Mouse (Mus musculus) urinary bladder, adult 18-20 months (tissue): ENCODE results near the gene Gm20696.
A peak's percentile ranks its signal among the peaks of the same experiment; 100 is the strongest.

Experiments used
- DNase-seq, 2 experiments: peaks; one replicate each; pipeline ENCODE4 v3.0.0; 2022; ENCODE audit warnings: low spot score in 2 of 2, mixed read lengths in 2 of 2

Gene Gm20696

DNA sequence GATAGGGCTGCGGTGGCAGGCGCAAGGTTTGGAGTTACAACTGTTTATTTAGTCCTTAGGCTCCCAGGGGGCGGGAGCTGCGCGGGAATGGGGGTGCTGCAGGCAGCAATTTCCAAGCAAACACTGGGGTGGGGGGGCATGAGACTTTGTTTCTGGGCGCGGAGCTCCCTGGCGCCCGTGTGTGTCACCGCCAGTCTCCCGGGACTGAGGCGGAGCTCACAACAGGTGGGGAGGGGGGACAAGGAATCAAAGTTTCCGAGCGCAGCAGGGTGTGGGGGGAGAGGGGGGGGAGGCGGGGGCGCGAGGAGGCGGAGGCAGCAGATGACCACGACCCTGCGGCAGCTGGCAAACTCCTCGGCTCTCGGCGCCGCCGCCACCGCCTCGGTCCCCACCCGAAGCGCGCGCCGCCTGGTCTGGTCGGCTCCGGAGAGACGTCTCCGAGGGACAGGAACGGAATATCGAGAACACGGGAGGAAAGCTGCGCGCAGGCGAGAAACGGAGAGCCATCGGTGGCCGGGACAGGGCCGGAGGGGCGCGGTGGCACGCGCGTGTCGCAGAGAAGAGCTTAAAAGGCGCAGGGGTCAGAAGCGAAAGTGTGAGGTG is 145.5 kb downstream of the Gm20696 start:
- peak; percentile 39 to 50 for DNase-seq

DNA sequence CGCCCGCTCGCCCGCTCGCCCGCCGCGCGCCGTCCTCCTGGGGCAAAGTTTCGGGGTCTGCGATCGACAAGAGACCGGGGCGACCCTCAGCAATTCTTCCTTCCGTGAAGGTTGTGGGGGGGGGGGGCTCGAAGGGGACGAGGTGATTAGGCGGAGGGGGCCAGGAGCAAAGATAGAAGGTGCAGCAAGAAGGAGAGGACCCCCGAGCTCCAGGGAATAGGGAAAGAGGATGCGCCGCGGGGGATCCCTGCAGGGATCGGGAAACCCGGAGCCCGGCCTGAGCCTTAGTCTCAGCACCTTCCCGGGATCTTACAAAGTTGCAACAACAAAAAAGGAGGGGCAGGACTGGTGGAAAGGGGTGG is 145.9 kb downstream of the Gm20696 start:
- DNase-seq = no peak

DNA sequence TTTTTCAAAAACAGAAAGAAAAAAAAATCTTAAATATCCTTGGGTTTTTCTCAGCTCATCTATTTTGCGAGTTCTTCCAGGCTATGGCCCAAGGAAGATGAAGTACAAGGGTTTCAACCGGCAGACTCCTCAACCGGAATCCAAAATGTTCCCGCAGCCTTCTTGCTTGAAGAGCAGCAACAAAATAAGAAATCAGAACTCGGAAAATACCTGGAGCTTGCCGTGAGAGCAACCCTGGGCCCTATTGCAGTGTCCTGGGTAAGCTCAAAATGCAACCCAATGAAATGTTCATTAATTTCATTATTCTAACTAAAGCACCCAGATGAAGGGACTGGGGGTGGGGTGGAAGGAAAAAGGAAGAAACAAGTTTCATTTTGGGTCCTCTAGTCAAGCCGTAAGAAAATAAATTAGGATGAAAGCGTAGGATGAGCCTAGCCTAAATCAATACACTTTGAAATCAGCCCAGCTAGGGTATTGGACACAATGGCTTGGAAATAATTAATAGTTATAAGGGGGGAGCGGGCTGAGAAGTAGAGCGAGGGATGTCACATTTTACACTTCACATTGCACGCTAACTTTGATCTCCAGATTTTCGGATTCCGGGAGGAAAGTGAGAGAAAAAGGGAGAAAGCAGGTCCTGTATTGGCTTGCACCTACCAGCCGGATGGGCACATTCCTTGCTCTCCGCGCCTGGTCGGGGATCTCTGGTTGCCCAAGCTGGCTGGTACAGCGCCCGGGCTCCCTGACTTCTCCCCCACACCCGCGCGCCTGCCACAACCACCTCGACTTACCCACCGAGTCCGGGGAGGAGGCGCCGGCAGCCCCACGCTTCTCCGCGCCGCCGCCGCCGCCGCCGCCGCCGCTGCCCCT is 146.6 kb downstream of the Gm20696 start:
- DNase-seq = peak in 1 of 2 experiments; percentile 38

DNA sequence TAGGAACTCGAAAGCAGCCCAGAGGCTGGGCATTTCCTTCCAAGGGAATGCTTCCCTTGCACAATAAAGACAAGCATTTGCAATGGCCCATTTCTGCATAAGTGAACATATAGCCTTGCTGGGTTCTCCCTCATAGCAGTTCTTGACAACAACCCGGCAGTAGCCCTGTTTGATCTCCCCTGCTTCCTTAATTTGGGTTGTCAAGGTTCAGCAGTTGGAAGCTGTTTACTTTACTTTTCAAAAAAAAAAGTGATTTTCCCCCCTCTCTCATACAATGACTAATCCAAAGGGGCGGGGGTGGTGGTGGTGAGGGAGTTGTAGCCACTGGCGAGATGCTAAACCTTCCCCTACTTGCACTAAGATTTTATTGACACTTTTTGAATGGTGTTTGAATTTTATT is 147.5 kb downstream of the Gm20696 start:
- no peak for DNase-seq

DNA sequence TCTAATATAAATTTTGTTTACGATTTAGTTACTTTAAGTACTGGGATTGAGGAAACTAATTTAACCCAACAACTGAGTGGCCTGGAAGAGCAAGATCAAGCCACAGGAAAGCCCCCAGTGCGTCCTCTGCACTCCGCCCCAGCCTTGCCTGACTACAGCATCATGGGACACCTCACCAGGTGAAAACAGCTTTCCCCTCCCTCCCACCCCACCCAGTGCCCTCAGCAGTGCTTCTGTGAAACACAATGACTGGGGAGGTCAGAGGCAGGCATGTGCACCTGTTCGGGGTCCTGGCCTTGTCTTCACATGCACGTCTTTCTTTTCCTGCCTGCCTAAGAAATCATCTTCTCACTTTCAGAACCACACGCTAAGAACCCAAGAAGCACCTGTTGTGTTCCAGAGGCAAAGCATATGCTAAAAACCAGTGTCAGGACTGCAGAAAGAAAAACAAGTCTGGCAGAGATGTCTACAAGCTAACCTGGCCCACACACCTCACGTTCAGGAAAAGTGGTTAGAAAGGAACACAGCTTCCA is 150.9 kb downstream of the Gm20696 start:
- DNase-seq = no peak

DNA sequence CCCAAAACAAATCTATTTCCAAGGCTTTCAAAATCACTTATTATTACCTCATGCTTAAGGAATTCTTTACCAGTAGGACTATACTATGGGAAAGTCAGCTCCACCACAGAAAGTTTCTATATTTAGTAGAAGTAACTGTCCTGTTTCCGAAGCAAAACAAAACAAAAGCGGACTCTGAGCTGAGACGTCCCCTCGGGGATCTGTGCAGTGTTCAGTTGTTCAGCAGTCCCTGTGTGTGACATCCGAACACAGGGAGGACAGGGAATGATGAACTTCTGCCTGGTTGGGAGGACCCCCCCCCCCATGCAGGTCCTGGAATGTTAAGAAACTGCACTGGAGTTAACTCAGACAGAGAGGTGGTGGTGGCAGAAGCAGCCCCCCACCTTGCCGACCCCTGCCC is 154.7 kb downstream of the Gm20696 start:
- DNase-seq = no peak

DNA sequence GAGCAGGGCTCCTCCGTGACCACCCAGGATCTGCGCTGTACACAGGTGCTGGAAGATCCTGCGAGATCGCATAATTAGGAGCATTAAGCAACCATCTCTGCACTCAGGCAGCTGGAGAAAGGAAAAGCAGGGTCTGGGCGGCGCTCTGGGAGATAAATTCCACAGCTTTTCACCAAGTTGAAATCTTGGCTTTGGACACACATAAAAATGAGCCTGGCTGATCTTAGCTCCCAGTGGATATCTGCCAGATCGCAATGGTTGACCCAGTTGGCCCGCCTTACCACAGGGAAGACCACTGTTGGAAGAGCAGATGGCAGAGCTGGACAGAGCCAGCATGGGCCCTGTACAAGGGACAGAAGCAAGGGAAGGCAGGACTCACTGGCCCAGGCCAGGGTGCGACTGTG is 157.4 kb downstream of the Gm20696 start:
- DNase-seq = no peak

DNA sequence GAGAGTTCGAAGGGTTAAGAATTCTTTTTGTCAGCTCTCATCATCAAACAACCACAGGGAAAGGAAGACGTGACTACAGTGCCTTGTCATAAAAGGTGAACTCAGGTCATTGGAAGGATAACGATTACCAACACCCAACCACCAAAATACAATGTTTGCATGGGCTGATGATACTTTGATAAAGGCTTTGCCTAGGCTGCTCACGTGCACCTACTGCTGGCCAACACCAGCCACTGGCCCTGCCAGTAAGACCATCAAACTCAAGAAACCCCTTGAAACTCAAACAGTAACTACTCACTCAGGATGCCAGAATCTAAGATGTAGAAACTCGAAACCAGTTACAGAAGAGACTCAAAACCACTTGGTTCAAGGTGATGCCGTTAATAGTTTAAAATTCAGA is 159.8 kb downstream of the Gm20696 start:
- DNase-seq = no peak

DNA sequence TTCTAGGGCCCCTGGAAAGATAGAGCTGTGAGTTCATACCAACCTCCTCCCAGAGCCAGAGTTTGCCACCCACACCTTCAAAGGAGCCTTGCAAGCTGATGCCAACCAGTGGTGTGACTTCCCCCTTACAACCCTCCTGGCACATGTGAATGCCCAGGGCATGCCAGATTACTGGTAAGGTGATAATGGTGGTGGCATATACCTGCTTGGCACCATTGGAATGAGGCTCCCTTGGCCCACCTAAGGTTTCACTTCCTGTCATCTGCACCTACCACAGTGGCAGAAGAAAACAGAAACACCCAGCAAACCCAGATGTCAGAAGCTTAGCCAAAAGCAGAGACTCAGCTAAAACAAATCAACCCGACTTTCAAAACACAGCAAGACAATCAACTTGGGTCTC is 162.9 kb downstream of the Gm20696 start:
- DNase-seq = no peak

DNA sequence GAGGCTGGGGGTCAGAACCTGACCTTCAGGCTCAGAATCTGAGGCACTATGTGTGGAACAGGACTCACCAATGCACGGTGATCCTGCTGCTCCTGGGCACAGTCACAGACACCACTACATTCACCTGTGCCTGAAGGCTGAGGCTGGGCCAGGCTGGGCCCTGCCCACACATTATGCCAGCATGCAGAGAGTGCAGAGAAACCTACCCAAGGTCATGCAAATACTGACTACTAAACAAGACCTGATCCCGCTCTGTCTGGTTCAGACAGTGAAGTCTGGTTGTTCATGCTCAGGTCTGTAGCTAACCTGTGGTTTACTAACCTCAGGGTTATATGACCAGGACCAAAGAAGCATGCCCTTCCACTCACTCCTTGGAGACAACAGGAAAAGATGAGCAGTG is 163.9 kb downstream of the Gm20696 start:
- no peak for DNase-seq

DNA sequence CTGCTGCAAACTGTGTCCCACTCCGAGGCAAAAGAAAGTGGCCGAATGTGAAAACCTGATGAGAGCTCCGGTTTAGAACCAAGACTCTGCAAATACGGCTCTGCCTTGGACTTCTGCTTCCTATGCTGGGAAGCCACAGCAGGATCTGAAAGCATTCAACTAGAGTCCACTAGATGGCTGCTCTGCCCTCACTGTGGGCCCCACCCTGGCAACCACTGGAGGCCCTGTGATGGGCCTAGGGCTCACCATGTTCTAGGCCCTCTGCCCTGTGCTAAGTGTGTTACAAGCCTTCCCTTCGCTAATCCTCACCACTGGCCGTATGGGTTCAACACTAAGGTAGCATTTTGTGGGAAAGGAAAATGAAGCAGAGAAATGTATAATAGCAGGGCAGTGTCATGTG is 164.3 kb downstream of the Gm20696 start:
- no peak for DNase-seq

DNA sequence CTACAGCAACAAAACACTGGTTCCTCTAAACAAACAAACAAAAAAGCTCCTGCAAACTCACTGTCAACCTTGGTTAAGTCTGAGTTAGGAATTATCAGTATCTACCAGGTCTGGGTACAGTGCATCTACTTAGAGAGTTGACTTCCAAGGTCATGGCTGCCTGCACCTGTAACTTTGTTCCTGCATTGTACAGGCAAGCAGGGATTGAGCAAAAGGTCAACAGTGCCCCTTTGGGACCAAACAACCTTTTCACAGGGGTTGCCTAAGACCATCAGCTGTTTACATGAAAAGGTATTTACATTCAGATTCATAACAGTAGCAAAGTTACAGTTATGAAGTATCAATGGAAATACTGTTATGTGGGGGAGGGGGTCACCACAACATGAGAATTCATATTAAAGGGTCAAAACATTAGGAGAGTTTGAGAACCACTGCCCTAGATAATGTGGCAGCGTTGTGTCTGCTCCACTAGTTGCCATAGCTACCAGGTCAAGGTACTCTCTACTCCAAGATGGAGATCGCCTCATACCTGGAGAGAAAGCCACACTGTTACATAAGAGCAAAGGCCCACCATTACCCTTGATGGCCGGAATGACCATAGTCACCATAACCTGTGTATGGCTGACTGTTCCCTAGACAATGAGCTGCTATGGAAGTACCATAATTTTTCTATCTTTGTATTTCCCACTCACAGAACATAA is 165.9 kb downstream of the Gm20696 start:
- DNase-seq = no peak

DNA sequence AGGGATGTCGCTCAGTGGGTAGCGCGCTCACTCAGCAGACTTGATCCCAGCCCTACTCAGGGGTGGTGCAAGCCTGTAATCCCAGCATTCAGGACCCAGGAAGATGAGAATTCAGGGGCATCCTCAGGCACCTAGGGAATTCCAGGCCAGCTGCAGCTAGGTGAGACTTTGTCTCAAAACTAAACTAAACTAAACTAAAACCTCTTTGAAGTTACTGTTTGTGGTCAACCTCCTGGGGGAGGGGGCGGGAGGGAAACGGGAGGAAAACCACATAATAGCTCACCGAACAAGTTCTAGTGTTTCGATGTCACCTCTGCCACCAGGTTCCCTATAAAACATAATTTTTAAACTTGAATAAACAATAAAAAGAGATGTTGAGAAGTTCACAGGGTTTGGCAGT is 168.5 kb downstream of the Gm20696 start:
- DNase-seq = no peak

DNA sequence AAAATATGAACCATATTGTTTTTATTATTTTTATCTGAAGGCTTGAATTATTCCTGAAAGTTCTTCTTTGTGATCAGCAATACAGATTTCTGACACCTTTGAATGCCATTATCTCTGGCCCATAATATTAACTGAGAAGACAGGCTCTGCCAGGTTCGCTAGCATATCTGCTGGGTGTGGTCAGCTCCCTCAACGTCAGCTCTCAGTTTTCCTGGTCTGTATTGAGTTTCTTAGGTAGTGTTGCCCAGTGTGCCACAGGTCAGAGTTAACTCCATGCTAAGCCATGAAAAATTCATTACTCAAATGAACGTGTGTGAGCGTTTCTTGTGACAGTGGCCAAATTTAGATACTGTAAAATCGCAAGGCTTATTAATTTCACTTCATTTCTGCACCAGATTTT is 170.5 kb downstream of the Gm20696 start:
- no peak for DNase-seq

DNA sequence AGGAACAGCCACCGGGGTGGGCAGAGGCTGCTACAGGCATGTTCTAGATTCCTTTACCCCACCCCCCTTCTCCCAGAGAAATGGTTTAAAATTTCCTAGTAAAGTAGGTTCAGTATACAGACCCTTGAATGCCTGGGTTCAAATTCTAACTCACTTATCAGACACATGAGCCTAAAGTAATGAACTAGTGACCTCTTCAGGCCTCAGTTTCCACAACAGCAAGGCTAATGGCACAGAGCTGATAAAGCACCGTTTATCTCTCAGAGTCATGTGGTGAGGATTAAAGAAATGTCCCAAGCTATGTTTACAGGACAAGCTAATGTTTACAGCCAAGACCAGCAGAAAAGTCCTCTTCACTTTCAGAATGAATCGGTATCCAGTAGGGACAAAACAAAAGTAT is 173.7 kb downstream of the Gm20696 start:
- DNase-seq = no peak

DNA sequence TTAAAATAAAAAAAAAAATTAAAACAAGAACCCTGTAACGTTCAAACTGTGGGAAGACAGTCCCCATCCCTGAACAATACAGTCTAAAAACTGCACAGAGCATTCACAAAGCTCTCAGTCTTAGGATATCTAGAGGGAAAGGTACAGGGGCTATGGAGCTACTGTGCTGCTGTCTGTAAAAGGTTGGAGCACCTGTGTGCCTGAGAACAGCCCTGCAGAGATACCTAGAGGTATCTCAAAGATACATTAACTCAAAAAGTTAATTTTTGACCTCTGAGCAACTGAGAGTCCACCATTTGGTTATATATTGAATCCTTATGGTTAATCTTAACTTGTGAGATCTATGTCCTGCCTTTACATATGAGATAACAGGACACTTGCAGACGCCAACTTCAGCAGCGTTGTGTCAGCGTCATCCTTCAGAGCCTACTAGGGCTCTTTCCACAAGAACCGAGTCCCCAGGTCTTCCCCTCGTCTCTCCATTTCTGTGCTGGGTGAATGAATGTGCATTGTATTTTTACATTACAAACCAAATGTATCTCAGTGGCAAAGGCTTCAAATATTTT is 174.5 kb downstream of the Gm20696 start:
- no peak for DNase-seq

DNA sequence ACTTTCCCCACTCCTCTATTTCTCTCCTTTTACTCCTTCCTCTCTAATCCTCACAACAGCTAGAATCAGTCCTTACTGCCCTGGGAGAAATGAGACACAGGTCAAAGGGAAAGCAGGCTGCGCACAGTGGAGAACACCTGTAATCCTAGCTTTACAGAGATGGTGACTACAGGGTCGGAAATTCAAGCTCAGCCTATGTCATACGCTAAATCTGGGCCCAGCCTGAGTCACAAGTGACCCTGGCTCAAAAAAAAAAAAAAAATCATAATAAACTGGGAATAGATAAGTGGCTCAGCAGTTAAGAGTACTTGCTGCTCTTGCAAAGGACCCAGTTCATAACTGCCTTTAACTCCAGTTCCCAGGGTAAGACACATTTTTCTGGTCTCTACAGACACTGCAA is 175.5 kb downstream of the Gm20696 start:
- DNase-seq = no peak

DNA sequence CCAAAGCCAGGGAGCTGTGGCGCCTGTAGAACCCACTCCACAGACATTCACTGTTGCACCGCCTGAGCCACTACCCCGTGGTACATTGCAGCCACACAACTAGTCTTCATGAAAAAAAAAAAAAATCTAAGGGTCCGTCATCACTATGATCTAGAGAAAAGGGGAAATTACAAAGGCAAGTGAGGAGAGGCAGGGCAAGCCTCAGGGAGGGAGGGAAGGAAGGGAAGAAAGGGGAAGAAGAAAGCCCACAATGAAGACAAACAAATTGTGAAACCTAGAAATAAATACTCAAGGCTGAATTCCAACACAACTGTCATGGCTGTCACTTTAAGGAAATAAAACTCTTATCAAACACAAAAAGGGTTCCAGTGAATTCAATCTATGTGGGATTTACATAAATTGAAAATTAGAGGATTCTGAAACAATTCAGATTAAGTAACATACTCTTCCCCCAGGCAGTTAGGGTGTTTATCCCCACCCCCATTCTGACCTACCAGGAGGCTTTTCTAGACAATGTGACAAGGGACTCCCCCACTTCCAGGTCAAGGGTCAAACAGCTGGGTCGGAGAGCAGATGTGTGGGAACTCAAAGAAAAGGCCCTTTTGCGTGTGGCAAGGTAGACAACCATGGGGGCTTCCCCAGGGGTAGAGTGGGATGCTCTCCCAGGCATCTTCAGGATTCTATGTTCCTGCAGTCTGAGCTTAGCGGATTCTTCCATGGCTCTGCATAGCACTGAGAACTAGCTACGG is 176.5 kb downstream of the Gm20696 start:
- no peak for DNase-seq

DNA sequence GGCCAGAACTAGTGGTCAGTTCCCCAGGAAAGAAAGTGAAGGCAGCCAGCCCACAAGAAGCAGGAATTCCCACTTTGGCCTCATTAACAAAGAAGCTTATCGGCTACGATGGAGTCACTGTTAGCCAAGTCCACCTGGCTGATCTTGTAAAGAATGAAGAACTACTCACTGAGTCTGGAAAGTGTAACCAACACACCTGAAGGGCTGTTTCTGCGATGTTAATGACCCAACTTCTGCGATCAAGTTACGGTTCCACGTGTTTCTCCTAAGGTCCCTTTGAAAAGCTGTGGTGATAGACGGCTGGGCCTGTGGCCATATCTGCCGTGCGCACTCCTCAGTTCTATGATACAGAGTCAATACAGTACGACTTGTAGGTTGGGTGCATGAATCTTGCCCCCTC is 177.2 kb downstream of the Gm20696 start:
- DNase-seq = no peak

DNA sequence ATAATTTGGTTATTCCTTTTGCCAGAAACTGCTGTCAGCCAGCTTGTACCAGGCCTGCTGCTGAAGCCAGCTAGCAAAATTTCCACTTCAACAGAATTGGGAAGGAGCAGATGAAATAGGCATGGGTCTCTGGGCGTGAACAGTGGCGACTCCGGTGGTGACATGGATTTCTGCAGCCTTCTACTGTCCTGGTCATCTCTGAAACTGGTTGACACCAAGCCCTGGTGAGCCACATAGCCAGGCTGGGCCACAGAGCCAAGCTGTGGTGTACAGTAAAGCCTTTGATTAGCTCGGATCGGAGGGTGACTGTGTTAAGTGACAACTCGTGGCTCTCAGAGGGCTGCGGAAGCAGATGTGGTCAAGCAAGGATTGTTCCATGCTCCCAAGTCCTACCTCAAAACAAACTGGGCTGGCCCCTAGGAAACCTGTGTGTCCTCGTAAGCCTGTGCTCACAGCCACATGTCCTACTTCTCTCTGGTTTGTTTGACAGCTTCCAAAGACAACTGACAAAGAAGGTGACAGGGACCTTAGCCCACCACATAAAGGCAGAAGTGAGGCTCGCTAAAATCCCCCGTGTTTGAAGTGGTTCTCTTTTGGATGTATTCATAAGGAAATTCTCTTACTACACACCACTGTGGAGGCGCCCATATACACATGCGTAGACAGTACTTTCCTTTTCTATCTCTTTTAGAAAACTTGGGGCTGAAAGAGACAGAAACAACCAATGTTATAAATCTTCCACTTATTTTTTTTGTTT is 180.5 kb downstream of the Gm20696 start:
- no peak for DNase-seq
